Mouse (Mus musculus) R1 (cell line): ENCODE measurements around the gene Abca12.

Experiments
- DNase-seq: peaks from one replicate; pipeline ENCODE4 v3.0.0-alpha.2; 2018; ENCODE audit warnings: low read depth, low spot score

Abca12 gene

DNA sequence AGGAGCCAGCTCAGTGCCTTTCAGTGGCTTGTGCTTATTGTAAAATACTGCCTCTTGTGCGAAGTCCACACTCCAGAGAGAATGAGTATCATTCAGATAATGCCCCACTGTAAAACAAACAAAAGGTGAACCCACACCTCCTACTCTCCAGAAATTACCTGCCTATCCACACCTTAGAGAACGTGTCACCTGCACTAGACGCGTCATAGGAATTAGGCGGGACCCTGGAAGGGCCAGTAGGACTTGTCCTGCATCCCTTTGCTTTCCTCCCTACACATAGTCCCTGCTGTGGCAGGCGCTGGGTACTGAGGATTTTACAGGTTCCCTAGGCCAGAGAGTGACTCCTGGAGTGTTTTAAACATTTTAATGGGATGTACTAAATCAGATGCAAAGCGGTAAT, at the start of gene Abca12:
Gene Abca12, minus strand, starts transcription at position 101 of the 400 bp plus-strand sequence.
- DNase-seq: no peak

DNA sequence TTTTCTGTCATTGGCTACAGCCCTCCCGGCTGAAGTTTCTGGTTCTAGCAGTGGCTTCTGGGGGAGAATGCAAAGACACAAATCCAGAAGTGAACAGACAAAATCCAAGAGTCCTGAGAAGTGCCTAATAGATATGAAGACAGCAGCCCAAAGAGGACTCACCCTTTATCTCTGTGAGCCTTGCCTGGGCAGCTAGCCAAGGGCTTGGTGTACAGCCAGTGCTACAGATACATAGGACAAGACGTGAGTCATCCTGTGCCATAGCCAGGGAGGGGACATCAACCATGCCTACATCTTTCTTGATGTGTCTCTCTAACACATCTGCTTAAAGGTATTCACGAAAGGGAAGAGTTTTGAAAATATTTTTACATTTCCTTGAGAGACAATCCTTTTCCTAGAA, 43.3 kb upstream of the Abca12 start:
- no peak for DNase-seq

DNA sequence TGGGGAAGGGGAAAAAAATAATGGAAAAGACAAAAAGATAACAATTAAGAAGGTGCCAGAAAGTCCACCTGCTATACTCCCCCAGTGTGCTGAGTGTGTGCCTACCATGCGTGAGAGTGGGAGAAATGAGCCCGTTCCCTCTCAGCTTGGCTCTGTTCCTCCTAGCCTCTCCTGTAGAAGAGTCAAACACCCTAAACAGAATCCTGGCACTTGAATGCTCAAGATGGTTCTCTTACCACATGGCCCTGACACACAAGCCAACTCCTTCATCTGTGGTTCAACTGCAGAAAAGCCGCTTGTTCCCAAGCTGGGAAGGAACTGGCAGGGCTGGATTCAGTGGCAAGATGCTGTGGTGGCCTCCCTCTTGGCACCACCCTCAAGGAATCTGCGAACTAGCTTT, 32.7 kb upstream of the Abca12 start:
- DNase-seq: no peak

DNA sequence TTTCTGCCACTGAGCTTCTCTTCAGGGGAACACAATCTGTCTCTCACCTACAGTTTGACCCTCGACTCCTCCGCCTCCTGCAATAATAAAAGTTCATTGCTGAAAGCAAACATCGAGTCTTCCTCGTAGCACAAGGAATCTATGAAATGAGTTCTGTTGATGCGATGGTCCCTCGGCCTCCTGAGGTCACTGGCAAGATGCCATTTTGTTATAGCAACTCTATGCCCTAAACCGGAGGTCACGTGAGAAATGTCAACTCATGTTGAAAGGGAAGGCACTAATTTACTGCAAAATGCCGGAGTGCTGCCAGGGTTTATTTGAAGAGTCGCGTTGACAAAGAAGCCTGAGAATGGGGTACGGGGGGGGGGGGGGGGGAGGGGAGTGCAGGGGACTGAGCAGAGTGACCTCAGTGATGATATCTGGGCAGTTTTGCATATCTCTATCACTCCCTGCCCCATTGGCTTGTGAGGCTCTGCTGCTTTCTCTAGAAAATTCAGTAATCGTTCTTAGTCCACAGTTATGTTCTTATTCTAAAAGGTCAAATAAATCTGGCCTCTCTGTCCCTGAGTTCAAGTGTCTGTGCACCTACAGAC, 7.1 kb upstream of the Abca12 start:
- no peak for DNase-seq

DNA sequence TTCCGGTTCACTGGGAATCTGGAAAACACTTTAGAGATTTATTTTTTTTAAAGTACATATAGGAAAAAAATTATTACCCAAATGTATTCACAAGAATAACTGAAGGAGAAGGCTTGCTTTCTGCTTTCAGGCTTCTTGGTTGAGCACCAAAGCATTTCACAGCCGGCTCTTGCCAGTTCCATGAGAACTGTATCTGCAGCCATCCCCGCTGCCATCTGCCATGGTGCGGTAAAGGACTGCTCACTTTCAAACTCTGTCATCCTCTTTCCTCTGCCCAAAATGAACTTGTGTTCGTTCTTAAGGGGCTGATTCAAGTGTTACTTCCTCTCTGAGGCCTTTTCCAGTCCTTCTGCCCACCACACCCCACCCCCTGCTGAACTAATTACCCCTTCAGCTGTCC, 3.8 kb upstream of the Abca12 start:
- DNase-seq: no peak

DNA sequence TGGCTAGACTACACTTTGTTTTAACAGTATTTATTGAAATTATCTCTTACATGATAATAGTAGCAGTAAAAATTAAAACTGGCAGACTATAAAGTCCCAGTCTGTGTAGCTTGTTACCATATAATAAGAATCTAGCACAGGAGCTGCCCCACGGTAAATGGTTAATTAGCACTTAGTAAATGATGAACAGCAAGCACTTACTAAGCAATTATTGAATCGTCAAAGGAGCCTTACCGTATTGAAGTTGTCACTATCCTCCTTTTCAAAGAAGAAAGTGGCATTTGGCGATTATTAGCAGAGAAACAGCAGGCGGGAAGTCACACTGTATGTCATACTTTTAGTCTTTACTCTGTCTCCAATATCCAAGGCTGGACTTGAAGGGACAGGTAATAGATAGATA, 3.2 kb upstream of the Abca12 start:
- DNase-seq: no peak

DNA sequence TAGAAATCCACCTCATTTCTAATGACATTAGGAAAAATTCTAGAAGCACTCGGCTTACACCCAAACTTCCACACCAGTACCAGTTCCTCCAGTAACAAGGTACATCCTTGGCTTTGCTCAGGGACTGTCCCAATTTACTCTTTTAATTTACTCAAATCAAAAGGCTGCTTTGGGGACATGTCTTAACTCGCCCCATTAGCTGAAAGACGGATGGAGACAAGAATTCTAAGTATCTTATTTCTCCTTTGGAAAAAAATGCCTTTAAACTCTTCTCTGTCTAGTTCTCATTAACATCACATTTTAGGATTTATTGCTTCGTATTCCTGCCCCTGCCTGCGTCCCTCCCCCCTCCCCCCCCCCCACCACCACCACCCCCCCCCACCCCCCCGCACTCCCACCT, 626 bp downstream of the Abca12 start:
- DNase-seq: no peak

DNA sequence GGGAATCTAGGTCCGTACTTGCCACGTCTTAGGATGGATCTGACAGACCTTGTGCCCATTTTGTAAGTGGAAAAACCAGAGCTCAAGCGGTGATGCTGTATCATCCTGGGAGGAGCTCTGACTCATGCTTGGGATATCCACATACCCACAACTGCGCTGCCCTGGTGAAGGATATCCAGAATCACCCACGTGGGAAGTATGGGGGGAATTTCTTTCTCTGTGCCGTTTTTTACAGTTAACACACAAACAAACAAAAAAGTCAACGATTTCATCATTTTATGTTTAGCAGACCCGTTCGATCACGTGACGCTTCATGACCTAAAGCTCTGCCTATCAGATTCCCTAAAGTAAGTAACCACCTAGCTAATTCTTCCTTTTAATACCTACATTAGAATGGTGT, 1.6 kb downstream of the Abca12 start:
- no peak for DNase-seq

DNA sequence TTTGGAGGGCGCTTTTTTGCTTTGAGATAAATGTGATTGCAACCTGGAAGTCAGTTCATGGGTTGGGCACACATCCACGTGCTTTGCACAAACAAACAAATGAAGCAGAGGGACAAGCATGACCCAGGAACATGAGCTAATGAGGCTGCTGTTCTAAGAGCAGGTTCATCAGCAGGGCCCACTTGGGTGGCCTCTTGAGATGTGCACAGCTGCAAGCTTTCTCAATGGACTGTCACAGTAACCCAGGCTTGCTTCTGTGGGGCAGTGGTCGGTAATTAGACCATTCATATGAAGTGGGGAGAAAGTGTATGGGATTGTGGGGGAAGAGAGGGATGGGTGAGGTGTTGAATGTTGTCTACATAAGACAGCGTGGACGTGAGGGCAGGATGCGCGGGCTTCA, 7.0 kb downstream of the Abca12 start:
- no peak for DNase-seq

DNA sequence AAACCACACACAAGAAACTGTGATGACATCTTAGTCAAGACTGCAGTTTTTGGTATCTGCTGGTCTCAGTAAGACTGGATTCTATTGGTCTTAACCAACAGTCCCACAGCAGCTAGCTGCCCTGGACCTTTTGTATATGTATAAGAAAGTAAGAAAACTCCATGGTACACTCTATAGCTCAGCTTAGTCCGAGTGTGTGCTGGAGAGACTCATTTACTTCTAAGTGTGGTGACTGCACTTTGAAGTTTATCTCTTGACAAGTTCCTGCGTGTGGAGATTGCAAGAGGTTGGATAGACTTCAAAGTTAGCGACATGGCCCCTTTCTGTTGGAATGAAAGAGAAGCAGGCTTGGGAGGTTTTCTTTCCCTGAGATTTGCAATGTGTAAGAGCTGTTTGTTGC, 17.1 kb downstream of the Abca12 start:
- DNase-seq: no peak

DNA sequence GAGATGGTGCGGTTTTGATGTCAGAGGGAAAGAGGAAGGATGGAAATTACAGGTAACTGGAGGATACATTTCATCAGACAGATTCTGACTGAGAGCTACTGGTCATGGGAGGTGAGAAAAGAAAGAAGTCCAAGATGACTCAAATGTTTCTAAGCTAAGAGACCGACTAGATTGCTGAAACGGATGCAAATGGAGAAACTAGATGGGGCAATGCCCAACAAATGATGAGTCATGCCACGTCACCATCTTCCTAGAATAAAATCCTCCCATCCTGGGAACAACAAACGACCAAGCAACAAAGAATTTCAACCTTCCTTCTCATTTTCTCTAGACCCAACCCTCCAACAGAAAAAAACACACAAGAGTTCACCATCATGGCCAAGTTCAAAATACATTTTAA, 18.6 kb downstream of the Abca12 start:
- no peak for DNase-seq

DNA sequence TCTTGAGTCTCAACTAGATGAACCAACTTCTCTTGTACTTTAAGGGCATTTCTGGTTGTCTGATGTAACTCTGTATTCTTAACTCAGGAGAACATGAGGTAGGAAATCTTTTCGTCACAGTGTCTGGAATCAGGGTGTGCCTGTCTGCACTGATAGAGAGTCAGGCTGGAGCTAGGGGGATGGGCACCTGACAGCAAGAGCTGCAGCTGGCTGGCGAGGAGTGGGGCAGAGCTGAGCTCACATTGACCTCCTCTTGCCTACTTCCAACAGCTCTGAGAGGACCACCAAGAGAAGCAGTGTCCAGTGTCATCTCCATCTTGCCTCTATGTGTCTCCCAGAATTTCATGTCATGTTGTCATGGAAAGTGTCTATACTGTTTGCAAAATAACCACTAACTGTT, 20.5 kb downstream of the Abca12 start:
- DNase-seq: no peak

DNA sequence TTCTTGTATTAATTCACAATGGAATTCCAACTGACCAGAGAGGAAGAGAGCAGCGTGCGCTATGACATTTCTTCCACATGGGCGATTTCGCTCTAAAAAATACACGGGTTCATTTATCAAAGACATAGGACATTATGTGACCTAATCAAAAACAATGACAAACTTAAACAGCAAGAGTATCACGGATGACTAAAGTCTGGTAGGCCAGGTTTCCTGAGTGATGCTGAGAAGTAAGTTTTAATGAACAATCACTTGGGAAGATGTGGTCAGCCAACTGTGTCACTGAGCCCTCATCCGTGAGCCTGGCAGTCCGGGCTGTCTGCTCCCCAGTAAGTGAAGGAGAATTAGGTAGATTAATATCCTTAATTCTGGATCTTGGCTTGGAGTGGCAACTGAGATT, 21.2 kb downstream of the Abca12 start:
- no peak for DNase-seq

DNA sequence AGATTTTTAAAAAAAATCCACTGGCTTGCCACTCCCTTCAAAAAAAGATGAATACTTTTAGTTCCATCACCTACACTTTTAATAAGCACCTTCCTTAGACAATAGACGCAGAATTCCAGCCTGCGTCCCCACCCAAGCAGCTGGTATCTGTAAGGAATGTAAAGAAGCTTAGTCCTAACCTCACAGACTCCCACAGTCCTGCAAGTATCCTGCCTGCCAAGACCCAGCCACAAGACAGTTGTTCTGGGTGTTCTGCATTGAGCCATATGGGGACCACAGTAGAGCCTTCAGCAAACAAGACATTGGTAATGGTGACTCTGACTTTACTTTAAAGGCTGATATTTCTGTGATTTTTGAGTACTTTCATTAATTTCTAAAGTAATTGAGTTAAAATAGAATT, 22.2 kb downstream of the Abca12 start:
- no peak for DNase-seq

DNA sequence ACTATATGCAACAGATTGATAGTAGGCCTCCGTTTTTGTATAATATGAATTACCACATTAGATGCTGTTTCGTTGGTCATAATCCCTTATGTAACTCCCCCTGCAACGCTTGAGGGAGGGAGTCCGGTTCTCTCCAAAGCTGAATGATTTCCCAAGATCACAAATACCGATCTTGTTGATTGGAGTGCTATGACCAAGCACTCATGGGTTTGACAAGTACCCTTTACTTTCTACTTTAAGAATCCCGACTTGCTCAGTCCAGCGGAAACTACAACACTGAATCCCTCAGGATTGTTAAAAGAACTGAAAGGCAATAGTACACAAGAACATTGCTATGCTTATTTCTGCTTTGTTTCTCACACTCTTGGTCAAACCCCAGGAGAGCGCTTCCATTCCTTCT, 28.1 kb downstream of the Abca12 start:
- DNase-seq: no peak

DNA sequence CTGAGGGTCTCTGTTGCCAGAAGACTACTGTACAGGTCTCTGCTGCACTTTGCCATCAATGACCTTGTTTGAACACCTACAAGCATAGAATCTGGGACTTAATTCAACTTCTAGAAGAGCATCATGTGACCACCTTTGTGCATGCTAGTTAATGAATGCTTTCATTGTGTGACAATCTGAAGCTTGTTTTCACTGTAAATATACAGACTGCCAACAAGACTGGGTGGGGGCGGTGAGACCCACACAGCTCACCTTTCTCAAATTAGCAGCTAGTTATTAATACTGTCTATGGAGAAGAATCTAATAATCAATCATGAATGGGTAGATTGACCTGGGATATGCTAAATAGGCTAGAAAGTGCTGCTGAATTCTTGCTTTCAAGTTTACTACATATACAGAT, 30.6 kb downstream of the Abca12 start:
- DNase-seq: no peak

DNA sequence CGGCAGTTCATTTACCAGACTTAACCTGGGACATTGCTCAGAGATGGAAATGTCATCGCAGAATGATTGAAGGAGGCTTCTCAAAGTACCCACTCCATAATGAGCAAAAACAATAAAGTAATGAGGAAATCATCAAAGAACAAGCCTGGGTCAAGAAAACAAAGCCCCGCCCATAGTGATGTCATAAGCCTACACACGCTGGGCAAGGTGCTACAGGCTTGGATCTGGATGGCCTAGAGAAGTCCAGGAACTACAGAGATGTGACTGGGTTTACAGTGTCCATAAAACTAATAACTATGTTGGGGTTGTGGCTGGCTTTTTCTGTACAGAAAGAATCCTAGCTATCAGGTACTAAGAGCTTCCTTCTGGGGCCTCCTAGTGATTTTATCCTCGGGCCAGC, 41.6 kb downstream of the Abca12 start:
- no peak for DNase-seq

DNA sequence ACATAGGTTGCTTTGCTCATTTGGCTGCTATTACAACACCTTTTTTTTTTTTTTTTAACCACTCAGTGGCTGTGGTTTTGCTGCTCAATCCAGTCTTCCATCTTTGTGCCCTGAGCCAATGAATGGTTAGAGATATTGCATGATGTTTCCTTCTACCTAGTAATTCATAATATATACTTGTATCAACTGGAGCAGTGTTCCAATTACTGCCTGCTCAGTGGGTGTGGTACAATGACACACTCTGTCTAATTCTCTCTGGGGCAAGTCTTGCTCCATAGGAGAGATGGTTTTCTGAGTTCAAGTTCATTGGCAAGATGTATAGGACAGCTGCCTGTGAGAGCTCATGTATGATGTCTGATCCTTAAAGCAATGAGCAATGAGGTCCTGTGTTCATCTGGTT, 44.4 kb downstream of the Abca12 start:
- no peak for DNase-seq

DNA sequence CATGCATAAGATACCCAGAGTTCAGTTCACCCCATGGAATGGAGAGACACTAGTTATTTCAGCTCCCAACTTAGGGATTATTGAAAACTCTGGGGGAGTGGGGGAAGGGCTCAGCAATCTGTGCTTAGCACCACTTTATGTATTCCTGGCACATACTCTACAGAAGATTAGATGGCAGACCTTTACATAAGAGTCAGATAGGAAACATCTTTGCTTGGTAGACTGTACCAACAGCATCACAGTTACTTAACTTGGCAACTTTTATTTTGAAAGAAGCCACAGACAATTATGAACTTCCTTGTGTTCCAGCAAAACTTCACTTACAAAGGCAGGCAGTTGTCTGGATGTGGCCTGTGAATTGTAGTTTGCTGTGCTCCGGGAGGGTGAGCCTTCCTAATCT, 46.9 kb downstream of the Abca12 start:
- no peak for DNase-seq

DNA sequence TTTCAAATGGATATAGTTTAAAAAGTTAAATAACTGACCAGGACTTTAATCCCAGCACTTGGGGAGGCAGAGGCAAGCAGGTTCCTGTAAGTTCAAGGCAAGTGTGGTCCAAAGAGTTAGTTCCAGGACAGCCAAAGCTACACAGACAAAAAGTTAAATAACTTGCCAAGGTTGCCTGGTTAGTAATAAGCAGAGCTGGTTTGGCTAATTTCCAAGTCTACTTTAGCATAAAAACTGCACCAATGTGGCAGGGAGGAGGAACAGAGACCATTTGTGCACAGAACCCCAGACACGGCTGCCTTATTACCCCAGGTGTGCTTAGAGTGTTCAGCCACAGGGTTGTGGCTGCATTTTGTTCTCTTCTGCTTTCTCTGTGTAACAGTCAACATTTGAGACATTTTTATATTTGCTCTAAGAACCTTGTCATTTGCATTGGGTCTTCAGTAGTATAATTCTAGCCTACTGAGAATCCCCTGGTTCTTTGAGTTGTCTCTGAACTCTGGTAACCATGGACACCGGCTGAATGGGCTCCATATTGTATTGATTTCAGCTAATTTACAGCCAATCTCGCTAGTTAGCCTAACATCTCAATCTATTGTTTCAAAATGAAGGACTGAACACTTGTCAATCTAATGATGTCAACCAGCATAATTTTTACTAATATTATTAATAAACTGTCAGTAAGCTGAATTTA, 71.7 kb downstream of the Abca12 start:
- no peak for DNase-seq

DNA sequence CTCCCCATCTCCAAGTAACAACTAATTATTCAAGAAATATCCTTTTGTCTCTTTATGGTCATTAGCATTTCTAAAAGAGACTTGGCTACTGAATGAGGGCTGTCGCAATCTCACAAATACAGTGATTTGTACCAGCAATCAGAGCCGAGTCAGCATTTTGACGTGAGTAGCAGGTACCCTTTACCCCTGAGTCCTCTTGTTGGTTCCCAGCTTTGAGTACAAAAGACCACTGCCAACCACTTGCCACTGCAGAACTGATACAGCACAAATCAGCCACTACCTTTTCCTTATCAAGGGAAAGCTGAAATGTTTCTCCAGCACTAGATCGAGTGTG, 72.5 kb downstream of the Abca12 start:
- no peak for DNase-seq

DNA sequence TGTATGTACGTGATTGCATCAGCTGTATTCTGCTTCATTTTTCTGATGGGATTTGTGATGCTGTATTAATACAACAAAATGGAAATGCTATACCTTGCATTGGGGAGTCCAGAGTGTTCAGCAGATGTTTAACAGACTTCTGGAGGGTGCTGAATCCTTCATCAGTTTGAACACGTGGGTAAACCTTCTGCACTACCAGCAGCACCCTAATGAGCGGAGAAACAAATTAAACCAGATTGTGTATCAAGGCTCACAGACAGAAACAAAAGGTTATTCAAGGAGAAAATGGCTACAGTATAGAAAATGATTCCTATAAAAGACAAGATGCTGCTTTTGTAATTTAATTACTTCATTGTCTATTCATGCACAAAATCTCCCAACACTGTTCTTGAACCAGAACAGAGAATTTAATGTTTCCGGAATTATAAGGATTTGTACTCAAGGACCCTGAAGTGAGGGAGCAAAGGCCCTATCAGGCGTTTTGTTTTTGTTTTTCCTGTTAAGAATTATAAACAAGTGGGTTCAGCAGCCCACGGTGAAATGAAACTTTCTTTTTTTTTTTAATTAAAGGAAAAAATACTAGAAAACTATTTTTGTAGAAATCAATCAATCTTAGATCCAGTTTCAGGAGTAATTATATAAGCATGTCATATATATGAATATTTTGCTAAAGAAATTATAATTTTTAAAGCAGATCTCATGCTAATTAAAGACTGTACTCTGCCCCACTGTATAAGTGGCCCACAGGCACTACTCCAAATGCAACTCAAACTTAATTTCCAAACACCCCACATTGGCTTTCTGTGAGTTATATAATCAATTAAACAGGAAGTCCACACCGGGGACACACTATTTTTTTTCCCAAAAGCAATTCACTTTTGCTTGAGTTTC, 73.1 kb downstream of the Abca12 start:
- DNase-seq: no peak
